Mouse (Mus musculus) midbrain, embryonic 15.5 days (tissue): Measurements from ENCODE around the gene Pde12. TPM values are rescaled to one million over a fixed set of nuclear protein-coding genes. Genes with fewer than 3 reads are reported as not detected.

ENCODE experiments used
- ATAC-seq: fragments of 200-750 bp; cut with Nextera tagmentation; replicated peaks from 2 replicates; pipeline ENCODE4 v1.8.0; 2017; ENCODE audit warnings: moderate TSS enrichment
- H3K27ac ChIP-seq: fragments of 300-500 bp; sonication (generic); 2 replicates; pipeline ENCODE4 v1.5.1; 2015; ENCODE audit warnings: mild to moderate bottlenecking, inconsistent platforms
- H3K27me3 ChIP-seq: fragments of 300-500 bp; sonication (generic); replicated peaks from 2 replicates; pipeline ENCODE4 v1.6.1; 2015; ENCODE audit warnings: inconsistent platforms
- H3K36me3 ChIP-seq: fragments of 300-500 bp; sonication (generic); replicated peaks from 2 replicates; pipeline ENCODE4 v1.6.1; 2015; ENCODE audit warnings: inconsistent platforms
- H3K4me1 ChIP-seq: fragments of 300-500 bp; sonication (generic); 2 replicates; pipeline ENCODE4 v1.6.1; 2015; ENCODE audit warnings: inconsistent platforms
- H3K4me2 ChIP-seq: fragments of 300-500 bp; sonication (generic); 2 replicates; pipeline ENCODE4 v1.6.1; 2015; ENCODE audit warnings: inconsistent platforms, mild to moderate bottlenecking, moderate library complexity
- H3K4me3 ChIP-seq: fragments of 300-500 bp; sonication (generic); 2 replicates; pipeline ENCODE4 v1.5.1; 2015; ENCODE audit warnings: mild to moderate bottlenecking, inconsistent platforms
- H3K9ac ChIP-seq: fragments of 300-500 bp; sonication (generic); 2 replicates; pipeline ENCODE4 v1.6.1; 2015; ENCODE audit warnings: mild to moderate bottlenecking, inconsistent platforms
- H3K9me3 ChIP-seq: fragments of 300-500 bp; sonication (generic); 2 replicates; pipeline ENCODE4 v1.6.1; 2016; ENCODE audit warnings: inconsistent platforms
- WGBS: fragments of 180-500 bp; shearing (Covaris S2); methylation state at CpG from one replicate; pipeline ENCODE4 v1.1.7; 2015; ENCODE audit warnings: mixed read lengths; 5-methylcytosine and 5-hydroxymethylcytosine counted together
- polyA plus RNA-seq: library from polyadenylated mRNA; unstranded; fragments of >200 nt; fragmentation: Nextera tagmentation; extraction: Ambion mirVana; gene quantifications from 2 replicates; pipeline ENCODE4 v1.2.1, GENCODE M21; 2015

Gene Pde12
- polyA plus RNA-seq, 1 experiment from 2014 or later = 12.7 TPM

DNA sequence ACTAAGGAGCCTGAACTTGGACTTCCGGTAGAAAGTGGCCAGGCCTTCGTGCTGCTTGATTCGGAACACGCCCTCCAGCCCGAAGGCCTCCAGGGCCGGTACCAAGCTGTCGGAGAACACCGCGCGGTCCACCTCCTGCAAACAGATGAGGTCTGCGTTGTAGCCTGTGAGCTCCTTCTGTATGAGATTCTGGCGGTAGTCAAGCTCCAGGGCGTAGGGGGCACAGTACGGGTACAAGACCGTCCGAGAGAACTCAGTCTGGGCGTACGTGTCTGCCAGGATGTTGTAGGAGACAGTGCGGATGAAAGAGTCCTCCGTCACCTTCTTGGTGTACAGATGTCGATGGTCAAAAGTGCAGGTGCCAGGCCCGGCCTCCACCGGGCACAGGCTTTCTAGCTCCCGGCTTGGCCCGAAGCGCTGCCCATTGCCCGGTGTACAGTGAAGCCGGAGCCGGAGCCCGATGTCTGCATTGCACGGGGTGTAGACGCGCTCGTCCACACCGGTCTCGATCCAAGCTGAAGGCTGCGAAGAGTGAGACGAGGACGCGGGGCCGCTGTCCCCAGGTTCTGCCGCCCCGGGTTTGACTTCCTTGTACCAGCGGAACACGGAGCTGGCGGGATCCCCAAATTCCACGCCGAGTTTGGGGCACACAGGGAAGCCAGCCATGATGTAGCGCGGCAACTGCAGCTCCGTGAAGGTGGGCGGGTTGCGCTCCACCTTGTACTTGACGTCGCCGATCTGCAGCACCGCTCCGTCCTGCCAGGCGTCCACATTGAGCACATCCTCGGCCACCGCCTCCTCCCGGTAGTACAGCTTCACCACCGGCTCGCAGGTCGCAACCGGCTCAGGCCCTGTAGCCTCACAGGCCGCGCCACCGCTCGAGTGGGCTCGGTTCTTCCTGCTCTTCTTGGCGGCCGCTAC, 1.1 kb downstream of the Pde12 start:
- ATAC-seq = peak; percentile 67
- no peaks in the 10 kb centered on the region for H3K9me3 ChIP-seq
- peaks cover 32% of the 10 kb centered on the region for H3K4me1 ChIP-seq
- H3K4me2 ChIP-seq = peak overlapping the region; percentile 98
- H3K4me3 ChIP-seq = peak overlapping the region; percentile 95
- H3K27me3 ChIP-seq = no peaks in the 10 kb centered on the region; the same call in 1 of the 2 replicates
- peak overlapping the region; percentile 92 for H3K9ac ChIP-seq
- WGBS = 1% methylated on average over 73 of the region's 73 CpGs
- H3K36me3 ChIP-seq = peaks cover 9% of the 10 kb centered on the region; the same call in 1 of the 2 replicates
- peak overlapping the region; percentile 91 for H3K27ac ChIP-seq

DNA sequence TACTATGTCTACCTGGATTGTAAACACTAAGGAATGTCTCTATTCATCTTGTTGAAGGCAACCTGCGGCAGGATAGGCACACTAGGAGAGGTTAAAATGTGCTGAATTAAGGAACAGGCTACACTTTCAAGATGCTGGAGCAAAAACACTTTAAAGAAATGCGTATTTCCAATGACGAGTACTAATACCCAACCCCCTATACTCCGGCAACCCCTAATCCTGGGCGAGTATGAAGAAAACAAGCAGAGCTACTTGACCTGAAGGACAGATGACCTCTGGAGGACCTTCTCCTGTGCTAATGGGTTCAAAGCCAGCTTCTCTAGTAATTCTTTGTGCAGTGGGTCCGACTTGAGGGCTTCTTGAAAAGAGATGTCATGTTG, 1.7 kb downstream of the Pde12 start:
- H3K4me2 ChIP-seq = peak overlapping the region; percentile 98
- peaks cover 32% of the 10 kb centered on the region for H3K4me1 ChIP-seq
- no peaks in the 10 kb centered on the region for H3K9me3 ChIP-seq
- WGBS = 25% methylated on average over 6 of the region's 6 CpGs
- ATAC-seq = no peak
- peaks cover 9% of the 10 kb centered on the region; the same call in 1 of the 2 replicates for H3K36me3 ChIP-seq
- H3K27me3 ChIP-seq = no peaks in the 10 kb centered on the region; the same call in 1 of the 2 replicates
- H3K27ac ChIP-seq = no peak overlapping the region
- H3K9ac ChIP-seq = peak overlapping the region; percentile 92
- H3K4me3 ChIP-seq = peak overlapping the region; percentile 95

- ATAC-seq = no peak
- H3K4me3 ChIP-seq = no peak overlapping the region
- no peaks in the 10 kb centered on the region for H3K9me3 ChIP-seq
- H3K4me2 ChIP-seq = no peak overlapping the region
- peaks cover 17% of the 10 kb centered on the region; the same call in 1 of the 2 replicates for H3K36me3 ChIP-seq
- peaks cover 27% of the 10 kb centered on the region for H3K4me1 ChIP-seq
- H3K27ac ChIP-seq = no peak overlapping the region
- no peaks in the 10 kb centered on the region for H3K27me3 ChIP-seq
- WGBS = 94% methylated on average over 2 of the region's 2 CpGs
- H3K9ac ChIP-seq = no peak overlapping the region
Observed at GRCm38 (mm10) chr14:26663851-26664250, 5.8 kb downstream of the Pde12 start.

- peaks cover 16% of the 10 kb centered on the region for H3K4me1 ChIP-seq
- H3K9me3 ChIP-seq = no peaks in the 10 kb centered on the region
- ATAC-seq = no peak
- H3K27ac ChIP-seq = no peak overlapping the region
- no peak overlapping the region for H3K9ac ChIP-seq
- no peak overlapping the region for H3K4me3 ChIP-seq
- peaks cover 17% of the 10 kb centered on the region; the same call in 1 of the 2 replicates for H3K36me3 ChIP-seq
- no peak overlapping the region for H3K4me2 ChIP-seq
- no peaks in the 10 kb centered on the region for H3K27me3 ChIP-seq
- WGBS = 92% methylated on average over 2 of the region's 2 CpGs
Observed at GRCm38 (mm10) chr14:26662488-26662887, 7.2 kb downstream of the Pde12 start.

GRCm38 (mm10) chr14:26662016-26662415, 7.7 kb downstream of the Pde12 start:
- Histone ChIP-seq H3K4me2 (no peak overlapping the region), H3K4me1 (peaks cover 12% of the 10 kb centered on the region), H3K9me3 (no peaks in the 10 kb centered on the region), H3K36me3 (peaks cover 21% of the 10 kb centered on the region; the same call in 1 of the 2 replicates), H3K27ac (no peak overlapping the region), H3K27me3 (no peaks in the 10 kb centered on the region), H3K4me3 (no peak overlapping the region), H3K9ac (no peak overlapping the region)
- WGBS = 93% methylated on average over 3 of the region's 3 CpGs
- no peak for ATAC-seq

- 95% methylated on average over 1 of the region's 1 CpGs for WGBS
- Histone ChIP-seq H3K9ac (no peak overlapping the region), H3K36me3 (peaks cover 22% of the 10 kb centered on the region; the same call in 1 of the 2 replicates), H3K27ac (no peak overlapping the region), H3K4me3 (no peak overlapping the region), H3K4me1 (no peaks in the 10 kb centered on the region), H3K27me3 (no peaks in the 10 kb centered on the region), H3K4me2 (no peak overlapping the region), H3K9me3 (no peaks in the 10 kb centered on the region)
- ATAC-seq = no peak
Observed at GRCm38 (mm10) chr14:26660233-26660632, 9.4 kb downstream of the Pde12 start.

DNA sequence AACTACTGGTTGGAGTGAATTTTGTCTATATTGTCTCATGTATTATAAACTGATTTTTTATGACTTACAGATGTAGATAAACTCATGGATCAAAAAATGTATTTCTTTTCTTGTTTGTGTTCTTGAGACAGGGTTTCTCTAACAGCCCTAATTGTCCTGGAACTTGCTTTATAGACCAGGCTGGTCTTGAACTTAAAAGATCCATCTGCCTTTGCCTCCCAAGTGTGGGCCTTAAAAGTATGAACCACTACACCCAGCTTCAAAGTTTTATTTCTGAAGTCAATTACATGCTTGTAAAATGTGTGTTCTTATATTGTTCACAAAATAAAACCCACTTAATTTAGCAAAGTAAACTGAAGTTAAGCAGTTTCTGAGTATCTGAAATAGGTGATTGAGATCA, 11.5 kb downstream of the Pde12 start:
- H3K4me2 ChIP-seq = no peak overlapping the region
- no peaks in the 10 kb centered on the region for H3K4me1 ChIP-seq
- peaks cover 25% of the 10 kb centered on the region; the same call in 1 of the 2 replicates for H3K36me3 ChIP-seq
- no peak for ATAC-seq
- H3K27ac ChIP-seq = no peak overlapping the region
- no peak overlapping the region for H3K4me3 ChIP-seq
- H3K9ac ChIP-seq = no peak overlapping the region
- H3K27me3 ChIP-seq = no peaks in the 10 kb centered on the region
- H3K9me3 ChIP-seq = no peaks in the 10 kb centered on the region

GRCm38 (mm10) chr14:26651901-26652300, 17.8 kb downstream of the Pde12 start:
- Histone ChIP-seq H3K9me3 (no peaks in the 10 kb centered on the region), H3K36me3 (peaks cover 22% of the 10 kb centered on the region; the same call in 1 of the 2 replicates), H3K4me1 (no peaks in the 10 kb centered on the region)

GRCm38 (mm10) chr14:26647811-26648210, 21.9 kb downstream of the Pde12 start:
- 87% methylated on average over 2 of the region's 2 CpGs for WGBS
- H3K27ac ChIP-seq = no peak overlapping the region
- H3K27me3 ChIP-seq = no peaks in the 10 kb centered on the region

More at GRCm38 (mm10) chr14:26651901-26652300, 17.8 kb downstream of the Pde12 start:
- ATAC-seq = no peak
- no peaks in the 10 kb centered on the region for H3K27me3 ChIP-seq
- no peak overlapping the region for H3K27ac ChIP-seq
- no peak overlapping the region for H3K4me2 ChIP-seq
- no peak overlapping the region for H3K9ac ChIP-seq
- H3K4me3 ChIP-seq = no peak overlapping the region

GRCm38 (mm10) chr14:26645989-26646650, 23.6 kb downstream of the Pde12 start:
- Histone ChIP-seq H3K27ac (0 out of 2 replicates have a peak overlapping the region, but pooled peaks have one; percentile 34), H3K9ac (no peak overlapping the region), H3K4me1 (peaks cover 13% of the 10 kb centered on the region; the same call in 1 of the 2 replicates), H3K36me3 (peaks cover 8% of the 10 kb centered on the region; the same call in 1 of the 2 replicates), H3K4me2 (no peak overlapping the region), H3K9me3 (no peaks in the 10 kb centered on the region), H3K27me3 (no peaks in the 10 kb centered on the region), H3K4me3 (no peak overlapping the region)
- WGBS = 40% methylated on average over 5 of the region's 5 CpGs
- no peak for ATAC-seq

More at GRCm38 (mm10) chr14:26647811-26648210, 21.9 kb downstream of the Pde12 start:
- H3K9me3 ChIP-seq = no peaks in the 10 kb centered on the region
- no peak overlapping the region for H3K9ac ChIP-seq
- no peak overlapping the region for H3K4me2 ChIP-seq
- peaks cover 8% of the 10 kb centered on the region; the same call in 1 of the 2 replicates for H3K36me3 ChIP-seq
- H3K4me3 ChIP-seq = no peak overlapping the region
- ATAC-seq = no peak
- H3K4me1 ChIP-seq = peaks cover 12% of the 10 kb centered on the region; the same call in 1 of the 2 replicates

GRCm38 (mm10) chr14:26643006-26643624, 26.6 kb downstream of the Pde12 start:
- Histone ChIP-seq H3K27ac (no peak overlapping the region), H3K9ac (no peak overlapping the region), H3K4me1 (peaks cover 33% of the 10 kb centered on the region), H3K36me3 (peaks cover 7% of the 10 kb centered on the region; the same call in 1 of the 2 replicates), H3K27me3 (no peaks in the 10 kb centered on the region), H3K4me3 (no peak overlapping the region), H3K4me2 (no peak overlapping the region), H3K9me3 (no peaks in the 10 kb centered on the region)
- 64% methylated on average over 3 of the region's 3 CpGs for WGBS
- ATAC-seq = no peak

- no peak for ATAC-seq
- Histone ChIP-seq H3K9me3 (no peaks in the 10 kb centered on the region), H3K9ac (peak overlapping the region; percentile 92), H3K27me3 (no peaks in the 10 kb centered on the region), H3K27ac (0 out of 2 replicates have a peak overlapping the region, but pooled peaks have one; percentile 8), H3K4me1 (peaks cover 29% of the 10 kb centered on the region), H3K36me3 (no peaks in the 10 kb centered on the region), H3K4me3 (peak overlapping the region; percentile 98), H3K4me2 (peak overlapping the region; percentile 89)
- WGBS = 27% methylated on average over 2 of the region's 2 CpGs
Observed at GRCm38 (mm10) chr14:26639961-26640360, 29.7 kb downstream of the Pde12 start.
